Mouse (Mus musculus) hindbrain, embryonic 14.5 days (tissue): ENCODE data around the gene Tulp1. TPM values are rescaled to one million over a fixed set of nuclear protein-coding genes. Genes with fewer than 3 reads are reported as not detected.
A peak's percentile ranks its signal among the peaks of the same experiment; 100 is the strongest.

Experiments used
- ATAC-seq: fragments of 200-750 bp; cut with Nextera tagmentation; 2 replicates; pipeline ENCODE4 v1.8.0; 2017; ENCODE audit warnings: moderate number of reproducible peaks, mild to moderate bottlenecking, moderate TSS enrichment, moderate library complexity; ENCODE audit not compliant: low FRiP score
- DNase-seq: peaks from one replicate; pipeline ENCODE4 v3.0.0-alpha.2; 2015; ENCODE audit warnings: low spot score
- H3K27ac ChIP-seq: fragments of 300-500 bp; sonication (generic); 2 replicates; pipeline ENCODE4 v1.5.1; 2014; ENCODE audit warnings: mild to moderate bottlenecking, moderate library complexity
- H3K27me3 ChIP-seq: fragments of 300-500 bp; sonication (generic); 2 replicates; pipeline ENCODE4 v1.6.1; 2014; ENCODE audit warnings: mild to moderate bottlenecking, low read length, mixed read lengths; ENCODE audit not compliant: control insufficient read depth, insufficient read depth
- H3K36me3 ChIP-seq: fragments of 300-500 bp; sonication (generic); replicated peaks from 2 replicates; pipeline ENCODE4 v1.6.1; 2014; ENCODE audit not compliant: control insufficient read depth, insufficient read depth
- H3K4me1 ChIP-seq: fragments of 300-500 bp; sonication (generic); replicated peaks from 2 replicates; pipeline ENCODE4 v1.6.1; 2014; ENCODE audit warnings: antibody characterized with exemption, low read length, mixed read lengths; ENCODE audit not compliant: control insufficient read depth, insufficient read depth
- H3K4me2 ChIP-seq: fragments of 300-500 bp; sonication (generic); replicated peaks from 2 replicates; pipeline ENCODE4 v1.6.1; 2014; ENCODE audit warnings: mild to moderate bottlenecking, moderate library complexity
- H3K4me3 ChIP-seq: fragments of 300-500 bp; sonication (generic); replicated peaks from 2 replicates; pipeline ENCODE4 v1.5.1; 2014; ENCODE audit warnings: mild to moderate bottlenecking, low read length
- H3K9ac ChIP-seq: fragments of 300-500 bp; sonication (generic); 2 replicates; pipeline ENCODE4 v1.6.1; 2014
- H3K9me3 ChIP-seq: fragments of 300-500 bp; sonication (generic); 2 replicates; pipeline ENCODE4 v1.6.1; 2016; ENCODE audit warnings: low read length; ENCODE audit not compliant: control insufficient read depth
- WGBS: fragments of 180-500 bp; shearing (Covaris S2); extraction: QIAGEN DNeasy Blood & Tissue Kit; methylation state at CpG from one replicate; pipeline ENCODE4 v1.1.7; 2014; 5-methylcytosine and 5-hydroxymethylcytosine counted together
- polyA plus RNA-seq: library from polyadenylated mRNA; unstranded; fragments of >200 nt; fragmentation: Nextera tagmentation; extraction: Ambion mirVana; gene quantifications from 2 replicates; pipeline ENCODE4 v1.2.1, GENCODE M21; 2014

The Tulp1 gene
- polyA plus RNA-seq, 1 experiment from 2014 or later = 1.7 TPM

- Histone ChIP-seq H3K27me3 (no peaks in the 10 kb centered on the region), H3K4me2 (peak within 1 kb of the TSS; percentile 72), H3K4me1 (peaks cover 12% of the 10 kb centered on the region), H3K4me3 (peak within 1 kb of the TSS; percentile 71), H3K9ac (peak within 1 kb of the TSS; percentile 79), H3K9me3 (no peaks in the 10 kb centered on the region), H3K36me3 (peaks cover 27% of the 10 kb centered on the region), H3K27ac (peak within 1 kb of the TSS; percentile 82)
- 0% methylated on average over 62 of the region's 69 CpGs for WGBS
- peak; percentile 97 for DNase-seq
- ATAC-seq = peak; percentile 98
Measured at GRCm38 (mm10) chr17:28313212-28313879, 51.7 kb downstream of the Tulp1 start, which contains the start of gene Fance. Gene Fance (plus strand): TSS chr17:28313519.

GRCm38 (mm10) chr17:28312232-28313211, 52.5 kb downstream of the Tulp1 start:
- no peaks in the 10 kb centered on the region for H3K9me3 ChIP-seq
- no peaks in the 10 kb centered on the region for H3K27me3 ChIP-seq
- peaks cover 12% of the 10 kb centered on the region for H3K4me1 ChIP-seq
- H3K4me2 ChIP-seq = peak overlapping the region; percentile 72
- ATAC-seq (peak; percentile 4; the same call in 1 of the 2 replicates), DNase-seq (no peak)
- 0 out of 2 replicates have a peak overlapping the region, but pooled peaks have one; percentile 22 for H3K9ac ChIP-seq
- 29% methylated on average over 16 of the region's 17 CpGs for WGBS
- H3K4me3 ChIP-seq = peak overlapping the region; percentile 71
- peaks cover 19% of the 10 kb centered on the region for H3K36me3 ChIP-seq
- 0 out of 2 replicates have a peak overlapping the region, but pooled peaks have one; percentile 44 for H3K27ac ChIP-seq

GRCm38 (mm10) chr17:28311366-28312132, 53.5 kb downstream of the Tulp1 start:
- ATAC-seq = no peak
- H3K36me3 ChIP-seq = peaks cover 10% of the 10 kb centered on the region; the same call in 1 of the 2 replicates
- no peaks in the 10 kb centered on the region for H3K9me3 ChIP-seq
- DNase-seq = no peak
- no peak overlapping the region for H3K4me2 ChIP-seq
- H3K4me1 ChIP-seq = peaks cover 12% of the 10 kb centered on the region
- 74% methylated on average over 5 of the region's 5 CpGs for WGBS
- H3K27ac ChIP-seq = no peak overlapping the region
- no peak overlapping the region for H3K9ac ChIP-seq
- H3K27me3 ChIP-seq = no peaks in the 10 kb centered on the region
- no peak overlapping the region for H3K4me3 ChIP-seq

- Histone ChIP-seq H3K27me3 (no peaks in the 10 kb centered on the region), H3K4me1 (peaks cover 8% of the 10 kb centered on the region), H3K27ac (no peak overlapping the region), H3K36me3 (0 out of 2 replicates have a peak, but pooled peaks cover 3% of the 10 kb centered on the region), H3K4me3 (no peak overlapping the region), H3K9me3 (no peaks in the 10 kb centered on the region), H3K9ac (no peak overlapping the region), H3K4me2 (no peak overlapping the region)
- no peak for ATAC-seq
- no peak for DNase-seq
- 83% methylated on average over 3 of the region's 3 CpGs for WGBS
Measured at GRCm38 (mm10) chr17:28310831-28311230, 54.2 kb downstream of the Tulp1 start.

- Histone ChIP-seq H3K4me2 (peak overlapping the region; percentile 17; the same call in 1 of the 2 replicates), H3K4me1 (0 out of 2 replicates have a peak, but pooled peaks cover 2% of the 10 kb centered on the region), H3K27me3 (no peaks in the 10 kb centered on the region), H3K36me3 (no peaks in the 10 kb centered on the region), H3K4me3 (no peak overlapping the region), H3K9ac (no peak overlapping the region), H3K27ac (no peak overlapping the region), H3K9me3 (no peaks in the 10 kb centered on the region)
- DNase-seq (peak; percentile 92), ATAC-seq (peak; percentile 14; the same call in 1 of the 2 replicates)
- WGBS = 21% methylated on average over 18 of the region's 18 CpGs
Measured at GRCm38 (mm10) chr17:28308297-28309195, 56.5 kb downstream of the Tulp1 start.

GRCm38 (mm10) chr17:28305172-28305571, 59.9 kb downstream of the Tulp1 start:
- Histone ChIP-seq H3K27me3 (no peaks in the 10 kb centered on the region), H3K36me3 (no peaks in the 10 kb centered on the region), H3K4me3 (no peak overlapping the region), H3K9me3 (no peaks in the 10 kb centered on the region), H3K9ac (no peak overlapping the region), H3K4me1 (0 out of 2 replicates have a peak, but pooled peaks cover 2% of the 10 kb centered on the region), H3K27ac (no peak overlapping the region), H3K4me2 (no peak overlapping the region)
- WGBS = 54% methylated on average over 10 of the region's 10 CpGs
- no peak for DNase-seq
- ATAC-seq = no peak
